Mouse (Mus musculus): ENCODE measurements around the gene Fam13c.

GRCm38 (mm10) chr10:70519640-70520099 lies 79.4 kb downstream of the Fam13c start:
- TF ChIP-seq CTCF (IDR thresholded peaks at IDR 0.05; ENCODE audit: low read depth, low read length) (no peak), TAL1 (conservative IDR thresholded peaks at IDR 0.05; ENCODE audit: low read depth, low read length) (no peak), GATA1 (IDR thresholded peaks at IDR 0.05; ENCODE audit: borderline replicate concordance, low read length) (no peak), GATA2 (IDR thresholded peaks at IDR 0.05; ENCODE audit: borderline replicate concordance, low read depth, low read length) (no peak)

All from G1E (cell line).